Mouse (Mus musculus) stomach, embryonic 14.5 days (tissue): ENCODE measurements around the gene Cadps2. TPM values are rescaled to one million over a fixed set of nuclear protein-coding genes. Genes with fewer than 3 reads are reported as not detected.

Experiments
- ATAC-seq: fragments of 200-750 bp; cut with Nextera tagmentation; 2 replicates; pipeline ENCODE4 v1.8.0; 2017; ENCODE audit warnings: low read depth, moderate TSS enrichment; ENCODE audit not compliant: insufficient number of reproducible peaks, insufficient read depth, low FRiP score
- H3K27ac ChIP-seq: fragments of 300-500 bp; sonication (generic); 2 replicates; pipeline ENCODE4 v1.5.1; 2014; ENCODE audit warnings: mild to moderate bottlenecking, low read length, moderate library complexity, mixed read lengths
- H3K27me3 ChIP-seq: fragments of 300-500 bp; sonication (generic); 2 replicates; pipeline ENCODE4 v1.6.1; 2014; ENCODE audit warnings: low read length, control low read depth, mixed read lengths; ENCODE audit not compliant: control insufficient read depth, insufficient read depth
- H3K36me3 ChIP-seq: fragments of 300-500 bp; sonication (generic); 2 replicates; pipeline ENCODE4 v1.6.1; 2014; ENCODE audit warnings: mild to moderate bottlenecking, control low read depth, low read length, moderate library complexity, mixed read lengths; ENCODE audit not compliant: control insufficient read depth, insufficient read depth
- H3K4me1 ChIP-seq: fragments of 300-500 bp; sonication (generic); 2 replicates; pipeline ENCODE4 v1.6.1; 2014; ENCODE audit warnings: low read length, control low read depth, mixed read lengths; ENCODE audit not compliant: control insufficient read depth, insufficient read depth
- H3K4me2 ChIP-seq: fragments of 300-500 bp; sonication (generic); replicated peaks from 2 replicates; pipeline ENCODE4 v1.6.1; 2014; ENCODE audit warnings: low read depth, low read length, control low read depth
- H3K4me3 ChIP-seq: fragments of 300-500 bp; sonication (generic); 2 replicates; pipeline ENCODE4 v1.5.1; 2014; ENCODE audit warnings: low read depth, low read length, control low read depth
- H3K9ac ChIP-seq: fragments of 300-500 bp; sonication (generic); replicated peaks from 2 replicates; pipeline ENCODE4 v1.6.1; 2014; ENCODE audit warnings: low read depth, mild to moderate bottlenecking, control low read depth, low read length, moderate library complexity, mixed read lengths
- H3K9me3 ChIP-seq: fragments of 300-500 bp; sonication (generic); 2 replicates; pipeline ENCODE4 v1.6.1; 2016; ENCODE audit warnings: low read depth, low read length, control low read depth; ENCODE audit not compliant: control insufficient read depth
- WGBS: fragments of 180-500 bp; shearing (Covaris S2); extraction: QIAGEN DNeasy Blood & Tissue Kit; methylation state at CpG from one replicate; pipeline ENCODE4 v1.1.7; 2014; 5-methylcytosine and 5-hydroxymethylcytosine counted together
- polyA plus RNA-seq: library from polyadenylated mRNA; unstranded; fragments of >200 nt; fragmentation: Nextera tagmentation; extraction: Ambion mirVana; gene quantifications from 2 replicates; pipeline ENCODE4 v1.2.1, GENCODE M21; 2014

Cadps2 gene
- polyA plus RNA-seq, 1 experiment from 2014 or later, result 2.4 TPM

DNA sequence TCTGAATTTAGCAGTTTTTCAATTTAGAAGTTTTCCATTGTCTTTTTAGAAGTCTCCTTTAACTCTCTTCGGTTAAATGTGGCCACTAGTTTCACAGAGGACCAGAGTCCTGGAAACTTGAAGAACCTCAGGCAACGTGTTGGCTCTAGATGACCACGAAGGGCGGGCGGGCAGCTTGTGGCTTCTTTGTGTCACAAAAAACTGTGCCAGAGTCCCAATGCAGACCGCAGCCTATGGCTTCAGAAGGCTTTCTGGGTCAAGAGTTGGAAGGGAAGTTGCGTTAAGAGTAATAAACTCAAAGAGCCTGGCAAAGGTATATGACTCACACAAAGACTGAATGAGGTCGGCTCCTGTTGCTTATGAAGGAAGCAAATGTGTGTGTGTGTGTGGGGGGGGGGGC is 584.1 kb downstream of the Cadps2 start:
- no peaks in the 10 kb centered on the region for H3K36me3 ChIP-seq
- H3K27me3 ChIP-seq, result peaks cover 72% of the 10 kb centered on the region
- H3K27ac ChIP-seq, result no peak overlapping the region
- ATAC-seq, result no peak
- WGBS, result 3% methylated on average over 8 of the region's 8 CpGs
- no peaks in the 10 kb centered on the region for H3K9me3 ChIP-seq
- no peak overlapping the region for H3K4me3 ChIP-seq
- H3K9ac ChIP-seq, result no peak overlapping the region
- no peaks in the 10 kb centered on the region for H3K4me1 ChIP-seq
- no peak overlapping the region for H3K4me2 ChIP-seq

DNA sequence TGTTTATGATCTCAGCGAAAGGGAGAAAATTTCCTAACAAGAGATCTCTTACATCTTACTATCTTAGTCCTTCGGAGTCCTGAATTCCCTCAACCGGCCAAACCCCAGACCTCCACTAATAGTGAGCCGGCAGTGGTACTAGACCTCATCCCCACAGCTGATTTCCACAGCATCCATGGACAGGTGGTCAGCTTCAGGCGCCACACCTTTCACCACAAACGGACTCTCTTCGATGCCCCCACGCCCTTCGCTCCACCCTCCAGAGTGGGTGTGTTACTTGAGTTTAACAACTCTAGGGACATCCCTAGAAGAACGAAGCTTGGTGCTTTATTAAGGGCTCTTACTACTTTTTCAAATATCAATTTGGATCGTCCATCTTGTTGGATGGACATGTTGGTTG is 584.6 kb downstream of the Cadps2 start:
- no peak overlapping the region for H3K4me3 ChIP-seq
- H3K36me3 ChIP-seq, result no peaks in the 10 kb centered on the region
- no peaks in the 10 kb centered on the region for H3K4me1 ChIP-seq
- H3K27me3 ChIP-seq, result peaks cover 72% of the 10 kb centered on the region
- no peak for ATAC-seq
- H3K9me3 ChIP-seq, result no peaks in the 10 kb centered on the region
- H3K27ac ChIP-seq, result no peak overlapping the region
- H3K9ac ChIP-seq, result no peak overlapping the region
- WGBS, result 2% methylated on average over 11 of the region's 11 CpGs
- no peak overlapping the region for H3K4me2 ChIP-seq

- WGBS, result under 1% methylated on average over 43 of the region's 43 CpGs
- H3K27me3 ChIP-seq, result peaks cover 70% of the 10 kb centered on the region
- H3K4me2 ChIP-seq, result no peak overlapping the region
- H3K4me1 ChIP-seq, result no peaks in the 10 kb centered on the region
- H3K9ac ChIP-seq, result no peak overlapping the region
- ATAC-seq, result 0 out of 2 replicates have a peak, but pooled peaks have one; percentile 26
- H3K27ac ChIP-seq, result no peak overlapping the region
- no peaks in the 10 kb centered on the region for H3K36me3 ChIP-seq
- no peak overlapping the region for H3K4me3 ChIP-seq
- H3K9me3 ChIP-seq, result no peaks in the 10 kb centered on the region
Measured at GRCm38 (mm10) chr6:23253353-23254311, 585.6 kb downstream of the Cadps2 start.

DNA sequence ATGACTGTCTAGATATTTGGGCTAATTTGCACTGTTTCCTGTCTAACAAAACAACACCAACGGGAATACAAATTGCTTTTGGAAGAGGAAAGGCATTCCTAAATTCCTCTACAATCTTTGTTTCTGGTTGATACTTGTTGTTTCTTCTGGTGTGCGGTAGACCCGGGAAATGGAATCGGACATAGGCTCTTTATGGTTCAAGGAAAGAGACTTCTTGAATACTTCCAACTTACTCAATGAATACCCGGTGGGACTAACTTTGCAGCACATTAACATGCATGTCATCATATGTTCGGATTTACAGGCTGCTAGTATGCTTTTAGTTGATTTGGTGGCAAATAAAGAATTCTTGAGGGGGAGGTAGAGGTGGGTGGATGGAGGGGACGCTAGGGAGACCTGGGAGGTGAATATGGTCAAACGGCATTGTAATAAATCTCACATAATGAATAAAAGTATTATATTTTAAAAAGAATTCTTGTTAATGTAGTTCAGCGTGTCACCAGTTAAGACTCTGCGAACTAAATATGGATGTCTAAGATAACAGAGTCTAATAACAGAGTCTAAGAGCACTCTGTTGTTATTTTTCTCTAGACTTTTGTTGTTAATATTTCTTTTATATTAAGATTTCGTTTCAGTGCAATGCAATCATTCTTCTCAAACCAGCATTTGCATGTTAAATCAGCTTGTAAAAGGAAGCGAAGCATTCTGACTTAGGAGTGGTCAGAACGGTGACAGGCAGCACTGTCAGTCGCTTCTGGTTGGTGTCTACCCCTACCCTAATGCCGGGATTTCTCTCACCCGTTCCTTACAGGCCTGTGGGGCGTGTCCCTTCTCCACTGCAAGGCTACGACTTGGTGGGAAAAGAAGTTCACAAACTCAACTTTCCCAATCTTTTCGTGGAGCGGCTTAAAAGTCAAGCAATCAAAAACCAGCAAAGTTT is 586.8 kb downstream of the Cadps2 start:
- Histone ChIP-seq H3K4me1 (no peaks in the 10 kb centered on the region), H3K9ac (no peak overlapping the region), H3K27me3 (peaks cover 70% of the 10 kb centered on the region), H3K4me2 (no peak overlapping the region), H3K9me3 (no peaks in the 10 kb centered on the region), H3K36me3 (no peaks in the 10 kb centered on the region), H3K27ac (no peak overlapping the region), H3K4me3 (no peak overlapping the region)
- 3% methylated on average over 20 of the region's 20 CpGs for WGBS
- no peak for ATAC-seq

- H3K9ac ChIP-seq, result no peak overlapping the region
- no peak for ATAC-seq
- H3K36me3 ChIP-seq, result no peaks in the 10 kb centered on the region
- H3K4me1 ChIP-seq, result no peaks in the 10 kb centered on the region
- H3K4me2 ChIP-seq, result no peak overlapping the region
- no peak overlapping the region for H3K27ac ChIP-seq
- no peaks in the 10 kb centered on the region for H3K9me3 ChIP-seq
- WGBS, result 5% methylated on average over 3 of the region's 3 CpGs
- no peak overlapping the region for H3K4me3 ChIP-seq
- peaks cover 71% of the 10 kb centered on the region for H3K27me3 ChIP-seq
Measured at GRCm38 (mm10) chr6:23251431-23251830, 587.8 kb downstream of the Cadps2 start.

DNA sequence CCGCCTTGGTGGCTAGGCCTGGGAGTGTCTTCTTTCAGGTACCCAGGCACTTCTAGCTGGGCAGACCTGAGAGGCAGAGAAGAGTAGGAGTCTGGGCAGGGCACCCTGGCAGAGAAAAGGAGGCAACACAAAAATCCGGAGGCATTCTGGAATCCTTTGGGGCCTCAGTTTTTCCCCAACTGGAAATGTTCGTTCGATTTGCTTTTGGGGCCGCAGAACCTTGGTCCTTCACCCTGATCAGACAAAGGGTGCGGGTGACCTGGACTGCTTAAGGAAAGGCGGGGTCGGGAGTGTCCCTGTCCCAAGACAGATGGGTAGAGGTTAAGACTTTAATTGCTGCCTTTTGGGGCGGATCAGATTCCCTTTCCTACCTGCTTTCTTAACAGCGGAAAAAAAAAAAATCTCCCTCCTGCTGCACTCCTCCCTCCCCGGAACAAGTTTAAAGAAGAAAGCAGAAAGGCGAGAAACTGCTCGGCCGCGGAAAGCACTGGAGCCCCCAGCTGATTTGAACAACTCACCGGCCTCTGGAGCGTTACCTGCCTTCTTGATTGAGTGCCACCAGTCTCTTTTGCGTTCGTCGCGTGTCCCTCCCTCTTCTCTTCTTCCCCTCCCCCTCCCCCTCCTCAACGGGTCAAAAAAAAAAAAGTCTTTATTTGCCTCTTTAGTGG is 588.8 kb downstream of the Cadps2 start:
- no peak overlapping the region for H3K27ac ChIP-seq
- H3K4me3 ChIP-seq, result no peak overlapping the region
- H3K36me3 ChIP-seq, result no peaks in the 10 kb centered on the region
- WGBS, result 2% methylated on average over 22 of the region's 22 CpGs
- no peak for ATAC-seq
- H3K9ac ChIP-seq, result no peak overlapping the region
- no peaks in the 10 kb centered on the region for H3K4me1 ChIP-seq
- H3K27me3 ChIP-seq, result peaks cover 69% of the 10 kb centered on the region
- H3K4me2 ChIP-seq, result no peak overlapping the region
- no peaks in the 10 kb centered on the region for H3K9me3 ChIP-seq

- Histone ChIP-seq H3K4me3 (peak overlapping the region; percentile 28), H3K27me3 (peaks cover 69% of the 10 kb centered on the region), H3K9ac (no peak overlapping the region), H3K27ac (no peak overlapping the region), H3K4me1 (no peaks in the 10 kb centered on the region), H3K4me2 (peak overlapping the region; percentile 49), H3K36me3 (no peaks in the 10 kb centered on the region), H3K9me3 (no peaks in the 10 kb centered on the region)
- WGBS, result 1% methylated on average over 29 of the region's 29 CpGs
- ATAC-seq, result peak; percentile 54; the same call in 1 of the 2 replicates
Measured at GRCm38 (mm10) chr6:23249616-23250287, 589.5 kb downstream of the Cadps2 start.
